Mouse (Mus musculus): Measurements from ENCODE around the gene Rabepk. TPM values are rescaled to one million over a fixed set of nuclear protein-coding genes. Genes with fewer than 3 reads are reported as not detected.
A peak's percentile ranks its signal among the peaks of the same experiment; 100 is the strongest.

Gene Rabepk
- total and polyA plus RNA-seq, 3 experiments = 47.1 to 85.3 TPM; not detected in 1

DNA sequence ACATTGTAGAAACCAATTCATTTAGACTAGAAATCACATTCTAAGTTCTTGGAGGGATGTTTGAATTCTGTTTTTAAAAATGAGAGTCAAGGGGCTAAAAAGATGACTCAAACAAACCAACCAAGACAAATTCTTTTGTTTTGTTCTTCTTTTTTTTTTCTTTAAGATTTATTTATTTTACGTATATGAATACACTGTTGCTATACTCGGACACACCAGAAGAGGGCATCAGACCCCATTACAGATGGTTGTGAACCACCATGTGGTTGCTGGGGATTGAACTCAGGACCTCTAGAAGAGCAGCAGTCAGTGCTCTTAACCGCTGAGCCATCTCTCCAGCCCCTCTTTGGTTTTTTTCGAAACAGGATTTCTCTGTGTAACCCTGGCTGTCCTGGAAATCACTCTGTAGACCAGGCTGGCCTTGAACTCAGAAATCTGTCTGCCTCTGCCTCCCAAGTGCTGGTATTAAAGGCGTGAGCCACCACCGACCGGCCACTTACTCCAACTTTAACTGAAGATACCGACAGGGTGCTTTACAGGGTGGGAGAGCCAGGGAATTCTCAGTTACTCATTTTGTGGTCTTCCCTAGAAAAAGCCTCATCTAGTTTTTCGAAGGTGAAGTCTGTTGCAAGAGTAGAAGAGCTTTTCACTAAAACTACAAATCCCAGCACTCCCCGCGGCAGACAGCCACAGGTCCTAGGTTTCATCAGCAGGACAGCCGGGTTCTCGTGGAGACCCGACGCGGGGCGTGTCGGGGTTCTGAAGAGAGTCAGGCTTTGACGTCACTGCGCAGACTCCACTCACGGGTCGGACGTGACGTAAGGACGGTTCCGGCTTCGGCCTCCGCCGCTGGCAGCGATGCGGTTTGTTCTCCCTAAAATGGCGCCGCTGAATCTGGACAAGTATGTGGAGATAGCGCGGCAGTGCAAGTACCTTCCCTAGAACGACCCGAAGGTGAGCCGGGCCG, 2.1 kb upstream of the Rabepk start (continued):
- TF ChIP-seq USF2 (IDR thresholded peaks at IDR 0.05; ENCODE audit: borderline replicate concordance in 1 of 2, insufficient read depth in 1 of 2, low read depth in 1 of 2, low read length in 2 of 2) (no peak), SIN3A (IDR thresholded peaks at IDR 0.05; ENCODE audit: low read length) (peak; percentile 78), UBTF (IDR thresholded peaks at IDR 0.05; ENCODE audit: borderline replicate concordance, insufficient read depth, low read depth, low read length) (no peak), NELFE (IDR thresholded peaks at IDR 0.05; ENCODE audit: low read depth, low read length) (peak; percentile 89), KAT2A (conservative IDR thresholded peaks at IDR 0.05; ENCODE audit: low read depth, low read length) (peak; percentile 80), ZNF384 (IDR thresholded peaks at IDR 0.05; ENCODE audit: low read depth, low read length) (peak; percentile 66; the same call in 1 of the 2 replicates), TCF12 (IDR thresholded peaks at IDR 0.05; ENCODE audit: low read depth, low read length) (no peak; the same call in 1 of the 2 replicates), NRF1 (IDR thresholded peaks at IDR 0.05; ENCODE audit: insufficient read depth, low read depth, low read length, poor library complexity, severe bottlenecking) (peak; percentile 91), MYB (IDR thresholded peaks at IDR 0.05; ENCODE audit: low read depth, low read length) (no peak), USF1 (IDR thresholded peaks at IDR 0.05; ENCODE audit: low read depth, low read length) (peak; percentile 48; the same call in 1 of the 2 replicates), HCFC1 (IDR thresholded peaks at IDR 0.05; ENCODE audit: low read depth, low read length) (peak; percentile 99), BHLHE40 (IDR thresholded peaks at IDR 0.05; ENCODE audit: borderline replicate concordance, low read depth, low read length) (no peak), ZMIZ1 (IDR thresholded peaks at IDR 0.05; ENCODE audit: low read depth, low read length) (peak; percentile 85), ZC3H11A (IDR thresholded peaks at IDR 0.05; ENCODE audit: low read depth, low read length) (no peak), MEF2A (IDR thresholded peaks at IDR 0.05; ENCODE audit: extremely low read depth, insufficient replicate concordance, low read depth, low read length, poor library complexity, severe bottlenecking) (no peak)

DNA sequence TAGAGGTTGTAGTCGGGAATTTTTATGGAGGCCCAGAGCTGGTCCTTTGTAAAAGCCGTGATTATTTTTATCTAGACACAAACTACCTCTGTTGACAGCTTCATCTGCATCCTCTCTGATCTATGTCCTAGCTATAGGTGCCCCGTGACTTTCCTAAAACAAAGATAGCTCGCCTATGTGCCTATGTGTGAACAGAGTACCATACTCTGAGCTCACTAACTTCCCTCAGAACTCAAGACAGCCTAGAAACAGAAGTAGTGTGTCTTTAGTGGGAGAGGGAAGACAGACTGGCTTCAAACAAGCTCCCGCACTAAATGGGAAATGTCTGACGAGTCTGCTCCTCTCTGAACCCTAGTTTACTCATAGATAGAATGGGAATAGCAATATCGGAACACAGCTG, 659 bp upstream of the Rabepk start:
- Histone ChIP-seq H3K4me3 (ENCODE audit: control insufficient read depth in 1 of 2, insufficient read depth in 1 of 2, low read depth in 2 of 2, low read length in 2 of 2) (peak overlapping the region; percentile 91 to 95), H3K9me3 (replicated peaks; ENCODE audit: insufficient read depth, low read length) (no peaks in the 10 kb centered on the region), H3K36me3 (ENCODE audit: control insufficient read depth in 1 of 2, insufficient read depth in 2 of 2, low read length in 2 of 2) (peaks cover 0 to 40% of the 10 kb centered on the region in 2 experiments; a peak in 2 of 4 replicates), H3K79me2 (ENCODE audit: control insufficient read depth, insufficient read depth, low read length, poor library complexity) (peaks cover 29% of the 10 kb centered on the region), H3K4me1 (ENCODE audit: control insufficient read depth in 1 of 2, insufficient read depth in 2 of 2, low read length in 2 of 2) (peaks cover 10 to 36% of the 10 kb centered on the region in 2 experiments), H3K9ac (ENCODE audit: control insufficient read depth, low read depth, low read length, poor library complexity, severe bottlenecking) (peak overlapping the region; percentile 76), H3K27ac (ENCODE audit: control insufficient read depth, low read depth, low read length) (peak overlapping the region; percentile 90), H3K27me3 (ENCODE audit: control insufficient read depth in 1 of 2, insufficient read depth in 2 of 2, low read length in 2 of 2) (no peaks in the 10 kb centered on the region)
- TF ChIP-seq EP300 (IDR thresholded peaks at IDR 0.05; ENCODE audit: low read depth in 1 of 2, low read length in 2 of 2) = no peak
- TF ChIP-seq MEF2A (IDR thresholded peaks at IDR 0.05; ENCODE audit: extremely low read depth, insufficient replicate concordance, low read depth, low read length, poor library complexity, severe bottlenecking) = no peak
- no peak for TF ChIP-seq POLR2AphosphoS2 (IDR thresholded peaks at IDR 0.05; ENCODE audit: low read length)
- no peak for TF ChIP-seq TCF12 (IDR thresholded peaks at IDR 0.05; ENCODE audit: low read depth, low read length)
- no peak for TF ChIP-seq UBTF (IDR thresholded peaks at IDR 0.05; ENCODE audit: borderline replicate concordance, insufficient read depth, low read depth, low read length)
- TF ChIP-seq USF2 (IDR thresholded peaks at IDR 0.05; ENCODE audit: borderline replicate concordance in 1 of 2, insufficient read depth in 1 of 2, low read depth in 1 of 2, low read length in 2 of 2) = no peak
- TF ChIP-seq MAFK (IDR thresholded peaks at IDR 0.05; ENCODE audit: borderline replicate concordance, low read depth, low read length) = no peak
- no peak for TF ChIP-seq ZC3H11A (IDR thresholded peaks at IDR 0.05; ENCODE audit: low read depth, low read length)
- no peak for TF ChIP-seq ETS1 (IDR thresholded peaks at IDR 0.05; ENCODE audit: low read depth, low read length)
- no peak for TF ChIP-seq NRF1 (IDR thresholded peaks at IDR 0.05; ENCODE audit: insufficient read depth, low read depth, low read length, poor library complexity, severe bottlenecking)
- no peak for TF ChIP-seq CHD1 (IDR thresholded peaks at IDR 0.05; ENCODE audit: low read depth, low read length)
- peak; percentile 61 for DNase-seq (ENCODE audit: low read depth, low spot score)
